Mouse (Mus musculus): ENCODE measurements around the gene Rad17. TPM values are rescaled to one million over a fixed set of nuclear protein-coding genes. Genes with fewer than 3 reads are reported as not detected.

The Rad17 gene
- 20.3 and 22.1 TPM in 2 replicates for polyA plus RNA-seq (2015; fragmentation: Nextera tagmentation; extraction: Ambion mirVana)

GRCm38 (mm10) chr13:100650550-100651438 lies at the start of gene Rad17, which contains the start of gene Ak6:
Gene Rad17, minus strand, starts transcription at chr13:100651051.
Gene Ak6, plus strand, starts transcription at chr13:100650979.
- Histone ChIP-seq H3K4me3 (replicated peaks) (peak within 1 kb of the TSS; percentile 95), H3K4me2 (replicated peaks) (peak within 1 kb of the TSS; percentile 79), H3K27ac (replicated peaks) (peak within 1 kb of the TSS; percentile 96), H3K27me3 (no peaks in the 10 kb centered on the region), H3K9me3 (replicated peaks) (no peaks in the 10 kb centered on the region), H3K36me3 (peaks cover 25% of the 10 kb centered on the region; the same call in 1 of the 2 replicates), H3K4me1 (peaks cover 8% of the 10 kb centered on the region), H3K9ac (peak within 1 kb of the TSS; percentile 97)
- WGBS: under 1% methylated on average over 72 of the region's 73 CpGs
- peak; percentile 97 for ATAC-seq (ENCODE audit: insufficient number of reproducible peaks, low FRiP score, low TSS enrichment, low read depth)

GRCm38 (mm10) chr13:100698866-100699265 lies 48.0 kb upstream of the Rad17 start:
- no peak for ATAC-seq (ENCODE audit: insufficient number of reproducible peaks, low FRiP score, low TSS enrichment, low read depth)
- peaks cover 66% of the 10 kb centered on the region for H3K36me3 ChIP-seq

GRCm38 (mm10) chr13:100697541-100697940 lies 46.7 kb upstream of the Rad17 start:
- Histone ChIP-seq H3K4me1 (no peaks in the 10 kb centered on the region), H3K36me3 (peaks cover 53% of the 10 kb centered on the region), H3K9me3 (replicated peaks) (no peaks in the 10 kb centered on the region), H3K4me2 (replicated peaks) (no peak overlapping the region), H3K9ac (no peak overlapping the region), H3K27ac (replicated peaks) (no peak overlapping the region), H3K4me3 (replicated peaks) (no peak overlapping the region), H3K27me3 (no peaks in the 10 kb centered on the region)
- ATAC-seq (ENCODE audit: insufficient number of reproducible peaks, low FRiP score, low TSS enrichment, low read depth): no peak
- 92% methylated on average over 3 of the region's 3 CpGs for WGBS

More at GRCm38 (mm10) chr13:100698866-100699265, 48.0 kb upstream of the Rad17 start:
- Histone ChIP-seq H3K27me3 (no peaks in the 10 kb centered on the region), H3K4me2 (replicated peaks) (no peak overlapping the region), H3K27ac (replicated peaks) (no peak overlapping the region), H3K4me3 (replicated peaks) (no peak overlapping the region), H3K4me1 (no peaks in the 10 kb centered on the region), H3K9ac (no peak overlapping the region), H3K9me3 (replicated peaks) (no peaks in the 10 kb centered on the region)
- 96% methylated on average over 10 of the region's 10 CpGs for WGBS

GRCm38 (mm10) chr13:100687513-100687912 lies 36.7 kb upstream of the Rad17 start:
- no peak overlapping the region for H3K27ac ChIP-seq (replicated peaks)
- WGBS: 64% methylated on average over 7 of the region's 7 CpGs

GRCm38 (mm10) chr13:100684355-100684754 lies 33.5 kb upstream of the Rad17 start:
- Histone ChIP-seq H3K9ac (no peak overlapping the region), H3K4me3 (replicated peaks) (no peak overlapping the region), H3K27me3 (no peaks in the 10 kb centered on the region), H3K9me3 (replicated peaks) (no peaks in the 10 kb centered on the region), H3K4me1 (no peaks in the 10 kb centered on the region), H3K27ac (replicated peaks) (no peak overlapping the region), H3K36me3 (no peaks in the 10 kb centered on the region), H3K4me2 (replicated peaks) (no peak overlapping the region)
- ATAC-seq (ENCODE audit: insufficient number of reproducible peaks, low FRiP score, low TSS enrichment, low read depth): no peak
- WGBS: 72% methylated on average over 2 of the region's 2 CpGs

More at GRCm38 (mm10) chr13:100687513-100687912, 36.7 kb upstream of the Rad17 start:
- H3K9ac ChIP-seq: no peak overlapping the region
- no peaks in the 10 kb centered on the region for H3K9me3 ChIP-seq (replicated peaks)
- H3K27me3 ChIP-seq: no peaks in the 10 kb centered on the region
- H3K4me3 ChIP-seq (replicated peaks): no peak overlapping the region
- ATAC-seq (ENCODE audit: insufficient number of reproducible peaks, low FRiP score, low TSS enrichment, low read depth): no peak
- no peaks in the 10 kb centered on the region for H3K36me3 ChIP-seq
- no peaks in the 10 kb centered on the region for H3K4me1 ChIP-seq
- H3K4me2 ChIP-seq (replicated peaks): no peak overlapping the region

- H3K4me1 ChIP-seq: no peaks in the 10 kb centered on the region
- H3K36me3 ChIP-seq: no peaks in the 10 kb centered on the region
- H3K27ac ChIP-seq (replicated peaks): no peak overlapping the region
- H3K9me3 ChIP-seq (replicated peaks): no peaks in the 10 kb centered on the region
- H3K4me3 ChIP-seq (replicated peaks): no peak overlapping the region
- ATAC-seq (ENCODE audit: insufficient number of reproducible peaks, low FRiP score, low TSS enrichment, low read depth): no peak
- no peak overlapping the region for H3K4me2 ChIP-seq (replicated peaks)
- WGBS: 72% methylated on average over 2 of the region's 2 CpGs
- H3K27me3 ChIP-seq: no peaks in the 10 kb centered on the region
- H3K9ac ChIP-seq: no peak overlapping the region
Observed at GRCm38 (mm10) chr13:100682837-100683236, 32.0 kb upstream of the Rad17 start.

GRCm38 (mm10) chr13:100681615-100682014 lies 30.8 kb upstream of the Rad17 start:
- 85% methylated on average over 8 of the region's 8 CpGs for WGBS
- Histone ChIP-seq H3K4me1 (no peaks in the 10 kb centered on the region), H3K27ac (replicated peaks) (no peak overlapping the region), H3K4me3 (replicated peaks) (no peak overlapping the region), H3K4me2 (replicated peaks) (no peak overlapping the region), H3K36me3 (no peaks in the 10 kb centered on the region), H3K9me3 (replicated peaks) (no peaks in the 10 kb centered on the region), H3K27me3 (no peaks in the 10 kb centered on the region), H3K9ac (no peak overlapping the region)
- no peak for ATAC-seq (ENCODE audit: insufficient number of reproducible peaks, low FRiP score, low TSS enrichment, low read depth)

GRCm38 (mm10) chr13:100675936-100676635 lies 25.2 kb upstream of the Rad17 start:
- Histone ChIP-seq H3K27ac (replicated peaks) (no peak overlapping the region), H3K4me3 (replicated peaks) (no peak overlapping the region), H3K27me3 (no peaks in the 10 kb centered on the region), H3K4me2 (replicated peaks) (no peak overlapping the region), H3K4me1 (no peaks in the 10 kb centered on the region), H3K9me3 (replicated peaks) (no peaks in the 10 kb centered on the region), H3K9ac (no peak overlapping the region), H3K36me3 (no peaks in the 10 kb centered on the region)
- ATAC-seq (ENCODE audit: insufficient number of reproducible peaks, low FRiP score, low TSS enrichment, low read depth): no peak
- WGBS: 83% methylated on average over 15 of the region's 15 CpGs

- Histone ChIP-seq H3K27ac (replicated peaks) (no peak overlapping the region), H3K4me3 (replicated peaks) (peak overlapping the region; percentile 57), H3K4me1 (peaks cover 3% of the 10 kb centered on the region; the same call in 1 of the 2 replicates), H3K9ac (no peak overlapping the region; the same call in 1 of the 2 replicates), H3K36me3 (peaks cover 15% of the 10 kb centered on the region), H3K4me2 (replicated peaks) (peak overlapping the region; percentile 86), H3K9me3 (replicated peaks) (no peaks in the 10 kb centered on the region), H3K27me3 (no peaks in the 10 kb centered on the region)
- ATAC-seq (ENCODE audit: insufficient number of reproducible peaks, low FRiP score, low TSS enrichment, low read depth): no peak
- WGBS: 46% methylated on average over 9 of the region's 9 CpGs
Observed at GRCm38 (mm10) chr13:100670181-100670741, 19.4 kb upstream of the Rad17 start.

GRCm38 (mm10) chr13:100669291-100670022 lies 18.6 kb upstream of the Rad17 start, which contains the start of gene Ccdc125:
Gene Ccdc125, plus strand, starts transcription at chr13:100669717.
- H3K36me3 ChIP-seq: peaks cover 17% of the 10 kb centered on the region

More at GRCm38 (mm10) chr13:100669291-100670022, 18.6 kb upstream of the Rad17 start, which contains the start of gene Ccdc125:
- peaks cover 3% of the 10 kb centered on the region; the same call in 1 of the 2 replicates for H3K4me1 ChIP-seq
- peak within 1 kb of the TSS; percentile 57 for H3K4me3 ChIP-seq (replicated peaks)
- H3K4me2 ChIP-seq (replicated peaks): peak within 1 kb of the TSS; percentile 86
- 0 out of 2 replicates have a peak within 1 kb of the TSS, but pooled peaks have one; percentile 7 for H3K27ac ChIP-seq (replicated peaks)
- H3K27me3 ChIP-seq: no peaks in the 10 kb centered on the region
- under 1% methylated on average over 44 of the region's 44 CpGs for WGBS
- peak within 1 kb of the TSS; percentile 31; the same call in 1 of the 2 replicates for H3K9ac ChIP-seq
- H3K9me3 ChIP-seq (replicated peaks): no peaks in the 10 kb centered on the region
- no peak; the same call in 1 of the 2 replicates for ATAC-seq (ENCODE audit: insufficient number of reproducible peaks, low FRiP score, low TSS enrichment, low read depth)
